Mouse (Mus musculus) bone marrow macrophage, adult 2 months (primary cell): ENCODE data around the gene Tab1. TPM values are rescaled to one million over a fixed set of nuclear protein-coding genes. Genes with fewer than 3 reads are reported as not detected.

Experiments used
- H3K27ac ChIP-seq: 2 replicates; pipeline ENCODE4 v1.5.1; 2012; ENCODE audit warnings: low read depth, low read length; ENCODE audit not compliant: insufficient read depth
- H3K4me1 ChIP-seq: 2 replicates; pipeline ENCODE4 v1.6.1; 2012; ENCODE audit warnings: low read length; ENCODE audit not compliant: control insufficient read depth, insufficient read depth
- H3K4me3 ChIP-seq: 2 replicates; pipeline ENCODE4 v1.5.1; 2012; ENCODE audit warnings: mild to moderate bottlenecking, low read length, moderate library complexity; ENCODE audit not compliant: insufficient read depth
- CTCF ChIP-seq: IDR thresholded peaks from 2 replicates; pipeline ENCODE4 v1.5.1; 2012; ENCODE audit warnings: low read depth, mild to moderate bottlenecking, low read length, moderate library complexity
- POLR2A ChIP-seq: IDR thresholded peaks from 2 replicates; pipeline ENCODE4 v1.6.1; 2012; ENCODE audit warnings: mild to moderate bottlenecking, low read depth, low read length, borderline replicate concordance
- polyA plus RNA-seq: library from polyadenylated mRNA; stranded (reverse); fragments of >200 nt; gene quantifications from 2 replicates; pipeline ENCODE4 v1.2.4, GENCODE M21; 2012; ENCODE audit not compliant: missing spikeins, insufficient read depth, insufficient read length

The Tab1 gene
- polyA plus RNA-seq, 1 experiment: 19.2 TPM

GRCm38 (mm10) chr15:80191585-80192245, 58.8 kb downstream of the Tab1 start:
- H3K4me3 ChIP-seq: no peak overlapping the region
- TF ChIP-seq CTCF: no peak
- no peak for TF ChIP-seq POLR2A
- no peak overlapping the region for H3K27ac ChIP-seq
- no peaks in the 10 kb centered on the region for H3K4me1 ChIP-seq

DNA sequence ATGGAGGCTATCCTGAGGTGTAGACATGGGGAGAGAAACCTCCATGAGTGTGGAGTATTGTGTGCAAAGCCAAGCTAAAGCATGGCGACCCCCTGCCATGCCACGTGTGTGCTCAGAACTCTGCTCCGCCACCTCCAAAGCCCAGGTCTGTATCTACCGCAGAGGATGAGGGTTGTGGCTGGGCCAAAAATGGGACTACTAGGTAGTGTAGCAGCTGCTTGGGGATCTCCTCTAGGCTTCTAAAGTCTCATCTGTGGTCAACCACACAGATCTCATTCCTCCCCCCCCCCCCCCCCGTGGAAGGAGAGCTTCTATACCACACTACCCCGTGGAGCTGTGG, 59.3 kb downstream of the Tab1 start:
- Histone ChIP-seq H3K4me1 (no peaks in the 10 kb centered on the region), H3K4me3 (no peak overlapping the region), H3K27ac (no peak overlapping the region)
- no peak for TF ChIP-seq POLR2A

DNA sequence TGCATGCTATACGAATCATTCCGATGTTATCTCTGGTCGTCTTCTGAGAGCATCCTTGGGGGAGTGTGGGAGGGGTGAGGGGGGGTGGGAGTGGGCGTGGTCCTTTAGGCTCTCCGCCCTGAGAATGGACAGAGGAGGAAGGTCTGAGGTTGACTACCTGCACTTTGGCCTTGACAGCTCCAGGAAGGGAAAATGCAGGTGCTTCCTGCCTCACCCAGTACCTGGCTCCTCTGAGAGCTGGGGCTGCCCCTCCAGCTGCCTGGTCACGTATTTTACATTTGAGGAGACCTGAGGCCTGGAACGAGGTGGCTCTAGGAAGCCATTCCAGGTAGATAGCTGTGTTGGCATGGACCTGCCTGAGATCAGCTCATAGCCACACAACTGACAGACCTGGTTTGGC, 59.9 kb downstream of the Tab1 start:
- Histone ChIP-seq H3K4me3 (no peak overlapping the region), H3K27ac (no peak overlapping the region), H3K4me1 (no peaks in the 10 kb centered on the region)
- no peak for TF ChIP-seq POLR2A
- TF ChIP-seq CTCF: no peak

- no peak overlapping the region for H3K4me3 ChIP-seq
- no peak overlapping the region for H3K27ac ChIP-seq
- no peaks in the 10 kb centered on the region for H3K4me1 ChIP-seq
- TF ChIP-seq POLR2A (no peak), CTCF (no peak)
These were observed 66.6 kb downstream of the Tab1 start for GRCm38 (mm10) chr15:80199556-80199955.

DNA sequence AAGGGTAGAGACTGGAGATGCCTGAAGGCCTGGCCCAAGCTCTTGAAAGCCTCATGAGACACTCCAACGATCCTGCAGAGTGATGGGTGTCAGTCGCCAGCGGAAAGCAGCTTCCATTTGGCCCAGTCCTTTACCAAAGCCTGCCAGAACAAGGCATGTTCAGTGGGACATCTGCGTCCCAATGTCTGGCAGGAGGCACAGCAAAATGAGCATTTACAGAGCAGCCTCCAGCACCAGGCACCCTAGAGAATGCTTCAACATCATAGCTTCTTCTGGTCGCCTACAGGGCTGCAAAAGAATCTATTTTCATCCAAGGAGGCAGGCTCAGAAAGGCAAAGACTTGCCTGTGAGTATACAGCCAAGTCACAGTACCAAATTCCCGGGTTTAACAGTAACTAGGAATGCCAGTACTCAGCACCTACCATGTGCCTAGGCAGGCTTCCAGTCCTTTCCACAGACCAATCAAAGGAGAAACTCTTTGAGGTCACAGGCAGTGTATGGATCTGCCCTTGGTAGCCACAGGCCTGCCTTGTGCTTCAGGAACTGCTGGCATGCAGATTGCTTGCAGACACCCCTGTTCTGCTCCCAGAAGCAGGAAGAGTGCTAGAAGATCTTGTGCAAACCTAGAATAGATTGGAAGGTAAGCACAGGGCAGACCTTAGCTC, 69.3 kb downstream of the Tab1 start:
- TF ChIP-seq CTCF (no peak), POLR2A (no peak)
- Histone ChIP-seq H3K4me1 (no peaks in the 10 kb centered on the region), H3K27ac (no peak overlapping the region), H3K4me3 (no peak overlapping the region)

DNA sequence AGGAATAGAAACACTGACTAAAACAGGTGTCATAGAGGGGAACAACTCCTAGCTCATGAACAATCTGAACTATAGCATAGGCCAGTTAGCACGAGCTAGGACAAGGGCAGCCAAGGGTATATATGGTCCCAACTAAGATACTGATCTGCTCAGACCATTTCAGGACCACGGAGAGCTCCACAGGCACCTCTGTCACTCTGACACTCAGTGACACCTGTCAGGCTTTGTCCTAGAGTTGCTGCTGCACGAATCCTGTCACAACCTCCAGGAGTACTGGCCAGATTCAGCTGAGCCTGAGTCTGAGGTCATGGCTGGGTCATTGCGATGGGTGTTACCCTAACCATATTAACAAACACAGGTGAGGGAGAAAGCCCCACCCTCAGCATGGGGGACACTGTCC, 70.5 kb downstream of the Tab1 start:
- TF ChIP-seq POLR2A (no peak), CTCF (no peak)

GRCm38 (mm10) chr15:80206057-80206565, 73.2 kb downstream of the Tab1 start:
- Histone ChIP-seq H3K4me3 (no peak overlapping the region), H3K4me1 (no peaks in the 10 kb centered on the region), H3K27ac (no peak overlapping the region)
- TF ChIP-seq CTCF (no peak), POLR2A (no peak)

More for the DNA sequence above, 70.5 kb downstream of the Tab1 start:
- H3K27ac ChIP-seq: no peak overlapping the region
- no peaks in the 10 kb centered on the region for H3K4me1 ChIP-seq
- no peak overlapping the region for H3K4me3 ChIP-seq

DNA sequence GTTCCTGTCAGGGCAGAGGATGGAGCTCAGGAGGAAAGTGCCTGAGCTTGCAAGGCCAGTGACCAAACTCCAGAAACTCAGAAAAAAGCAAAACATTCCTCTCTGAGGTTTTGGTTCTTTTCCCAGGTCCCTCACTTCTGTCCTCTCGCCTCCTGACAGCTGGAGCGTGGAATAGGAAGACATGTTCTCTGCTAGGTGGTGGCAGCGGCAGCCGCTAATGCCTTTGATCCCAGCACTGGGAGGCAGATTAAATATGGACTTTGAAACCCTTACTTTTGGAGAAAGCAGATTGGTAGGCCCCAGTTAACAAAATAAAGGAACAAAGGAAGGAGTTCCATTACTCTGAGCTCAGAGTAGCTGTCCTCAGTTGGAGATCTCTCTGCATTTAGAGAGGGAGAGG, 75.5 kb downstream of the Tab1 start:
- Histone ChIP-seq H3K27ac (no peak overlapping the region), H3K4me3 (no peak overlapping the region), H3K4me1 (no peaks in the 10 kb centered on the region)
- TF ChIP-seq CTCF (no peak), POLR2A (no peak)

Other genes with a start within 250 kb of the Tab1 start
- gene Apobec3, start 241.5 kb upstream of the Tab1 start, polyA plus RNA-seq: 179 and 198 TPM in 2 replicates
- 18.5 and 32.9 TPM in 2 replicates for gene Cbx7, start 162.0 kb upstream of the Tab1 start, polyA plus RNA-seq
- 47.3 and 52.2 TPM in 2 replicates for gene Pdgfb, start 118.2 kb upstream of the Tab1 start, polyA plus RNA-seq
- 95.0 and 111 TPM in 2 replicates for gene Syngr1, start 41.8 kb upstream of the Tab1 start, polyA plus RNA-seq
- 928 and 957 TPM in 2 replicates for gene Rpl3, start 41.3 kb upstream of the Tab1 start, polyA plus RNA-seq
- gene Mgat3, start 40.6 kb downstream of the Tab1 start, polyA plus RNA-seq: not detected in 2 replicates
- 19.7 and 22.2 TPM in 2 replicates for gene Mief1, start 100.9 kb downstream of the Tab1 start, polyA plus RNA-seq
- gene AC140267.1, start 102.7 kb downstream of the Tab1 start, polyA plus RNA-seq: not detected in 2 replicates
- gene Atf4, start 122.1 kb downstream of the Tab1 start, polyA plus RNA-seq: 122 and 133 TPM in 2 replicates
- gene Rps19bp1, start 131.2 kb downstream of the Tab1 start, polyA plus RNA-seq: 18.6 and 26.0 TPM in 2 replicates
- gene Cacna1i, start 154.1 kb downstream of the Tab1 start, polyA plus RNA-seq: 0.13 TPM in 1 of 2 replicates, not detected in the other